Mouse (Mus musculus): ENCODE results near the gene Stk10.

Stk10 gene

GRCm38 (mm10) chr11:32549236-32549635, 16.1 kb downstream of the Stk10 start:
- DNase-seq (ENCODE audit: low read depth, low spot score), result no peak

GRCm38 (mm10) chr11:32550102-32550501, 17.0 kb downstream of the Stk10 start:
- DNase-seq (ENCODE audit: low read depth, low spot score), result no peak

- no peak for DNase-seq (ENCODE audit: low read depth, low spot score)
Observed at GRCm38 (mm10) chr11:32551056-32551455, 18.0 kb downstream of the Stk10 start.

GRCm38 (mm10) chr11:32551579-32552297, 18.6 kb downstream of the Stk10 start:
- no peak for DNase-seq (ENCODE audit: low read depth, low spot score)

GRCm38 (mm10) chr11:32552401-32553090, 19.4 kb downstream of the Stk10 start:
- no peak for DNase-seq (ENCODE audit: low read depth, low spot score)

- no peak for DNase-seq (ENCODE audit: low read depth, low spot score)
Observed at GRCm38 (mm10) chr11:32553311-32554140, 20.4 kb downstream of the Stk10 start.

GRCm38 (mm10) chr11:32554141-32555091, 21.3 kb downstream of the Stk10 start:
- DNase-seq (ENCODE audit: low read depth, low spot score), result no peak

- DNase-seq (ENCODE audit: low read depth, low spot score), result no peak
Observed at GRCm38 (mm10) chr11:32555103-32555689, 22.1 kb downstream of the Stk10 start.

GRCm38 (mm10) chr11:32556333-32556990, 23.4 kb downstream of the Stk10 start:
- no peak for DNase-seq (ENCODE audit: low read depth, low spot score)

GRCm38 (mm10) chr11:32558026-32558425, 24.9 kb downstream of the Stk10 start:
- DNase-seq (ENCODE audit: low read depth, low spot score), result no peak

GRCm38 (mm10) chr11:32558677-32559076, 25.6 kb downstream of the Stk10 start:
- DNase-seq (ENCODE audit: low read depth, low spot score), result no peak

GRCm38 (mm10) chr11:32560015-32560770, 27.1 kb downstream of the Stk10 start:
- no peak for DNase-seq (ENCODE audit: low read depth, low spot score)

GRCm38 (mm10) chr11:32561465-32562355, 28.6 kb downstream of the Stk10 start:
- no peak for DNase-seq (ENCODE audit: low read depth, low spot score)

GRCm38 (mm10) chr11:32562706-32563105, 29.6 kb downstream of the Stk10 start:
- DNase-seq (ENCODE audit: low read depth, low spot score), result no peak

- no peak for DNase-seq (ENCODE audit: low read depth, low spot score)
Observed at GRCm38 (mm10) chr11:32563660-32564059, 30.6 kb downstream of the Stk10 start.

- no peak for DNase-seq (ENCODE audit: low read depth, low spot score)
Observed at GRCm38 (mm10) chr11:32564629-32565028, 31.5 kb downstream of the Stk10 start.

- no peak for DNase-seq (ENCODE audit: low read depth, low spot score)
Observed at GRCm38 (mm10) chr11:32565088-32565487, 32.0 kb downstream of the Stk10 start.

- no peak for DNase-seq (ENCODE audit: low read depth, low spot score)
Observed at GRCm38 (mm10) chr11:32566184-32566583, 33.1 kb downstream of the Stk10 start.
